Mouse (Mus musculus): ENCODE measurements around the gene Plce1. TPM values are rescaled to one million over a fixed set of nuclear protein-coding genes. Genes with fewer than 3 reads are reported as not detected.
"Not testable (repeated sequence)": the region's sequence is repeated elsewhere in the genome, so short reads cannot be mapped to it uniquely, and the experiment has no call there.

The Plce1 gene
- polyA plus RNA-seq, 1 experiment = 2.3 TPM

GRCm38 (mm10) chr19:38627075-38627768, 146.3 kb downstream of the Plce1 start:
- TF ChIP-seq CTCF (conservative IDR thresholded peaks at IDR 0.05; ENCODE audit: insufficient read depth, insufficient read length, low read depth, low read length) = no peak
- no peak for TF ChIP-seq POLR2A (IDR thresholded peaks at IDR 0.05; ENCODE audit: low read depth, low read length)
- WGBS = 61% methylated on average over 9 of the region's 9 CpGs
- H3K27ac ChIP-seq (ENCODE audit: insufficient read depth, low read depth, low read length) = no peak overlapping the region
- no peaks in the 10 kb centered on the region for H3K4me1 ChIP-seq (ENCODE audit: control insufficient read depth, insufficient read depth, low read length)
- DNase-seq = peak; percentile 14
- no peak overlapping the region for H3K4me3 ChIP-seq (ENCODE audit: insufficient read depth, low read depth, low read length)
- no peaks in the 10 kb centered on the region for H3K36me3 ChIP-seq (ENCODE audit: control insufficient read depth, insufficient read depth, low read length)
- H3K27me3 ChIP-seq (replicated peaks; ENCODE audit: control insufficient read depth, insufficient read depth, low read length) = no peaks in the 10 kb centered on the region

- Histone ChIP-seq H3K27me3 (replicated peaks; ENCODE audit: control insufficient read depth, insufficient read depth, low read length) (no peaks in the 10 kb centered on the region), H3K4me1 (ENCODE audit: control insufficient read depth, insufficient read depth, low read length) (no peaks in the 10 kb centered on the region), H3K4me3 (ENCODE audit: insufficient read depth, low read depth, low read length) (no peak overlapping the region), H3K27ac (ENCODE audit: insufficient read depth, low read depth, low read length) (no peak overlapping the region), H3K36me3 (ENCODE audit: control insufficient read depth, insufficient read depth, low read length) (no peaks in the 10 kb centered on the region)
- no peak for DNase-seq
- 63% methylated on average over 3 of the region's 3 CpGs for WGBS
- no peak for TF ChIP-seq POLR2A (IDR thresholded peaks at IDR 0.05; ENCODE audit: low read depth, low read length)
- TF ChIP-seq CTCF (conservative IDR thresholded peaks at IDR 0.05; ENCODE audit: insufficient read depth, insufficient read length, low read depth, low read length) = no peak
These were observed 151.3 kb downstream of the Plce1 start for GRCm38 (mm10) chr19:38632251-38632650.

GRCm38 (mm10) chr19:38633306-38633705, 152.4 kb downstream of the Plce1 start:
- no peak overlapping the region for H3K4me3 ChIP-seq (ENCODE audit: insufficient read depth, low read depth, low read length)
- H3K4me1 ChIP-seq (ENCODE audit: control insufficient read depth, insufficient read depth, low read length) = no peaks in the 10 kb centered on the region
- TF ChIP-seq CTCF (conservative IDR thresholded peaks at IDR 0.05; ENCODE audit: insufficient read depth, insufficient read length, low read depth, low read length) = no peak
- no peak for TF ChIP-seq POLR2A (IDR thresholded peaks at IDR 0.05; ENCODE audit: low read depth, low read length)
- H3K27me3 ChIP-seq (replicated peaks; ENCODE audit: control insufficient read depth, insufficient read depth, low read length) = no peaks in the 10 kb centered on the region
- H3K36me3 ChIP-seq (ENCODE audit: control insufficient read depth, insufficient read depth, low read length) = no peaks in the 10 kb centered on the region
- 65% methylated on average over 5 of the region's 5 CpGs for WGBS
- no peak for DNase-seq
- no peak overlapping the region for H3K27ac ChIP-seq (ENCODE audit: insufficient read depth, low read depth, low read length)

- no peak overlapping the region for H3K4me3 ChIP-seq (ENCODE audit: insufficient read depth, low read depth, low read length)
- no peaks in the 10 kb centered on the region for H3K36me3 ChIP-seq (ENCODE audit: control insufficient read depth, insufficient read depth, low read length)
- peak; percentile 6 for DNase-seq
- no peak overlapping the region for H3K27ac ChIP-seq (ENCODE audit: insufficient read depth, low read depth, low read length)
- WGBS = 77% methylated on average over 3 of the region's 3 CpGs
- no peaks in the 10 kb centered on the region for H3K27me3 ChIP-seq (replicated peaks; ENCODE audit: control insufficient read depth, insufficient read depth, low read length)
- no peak for TF ChIP-seq POLR2A (IDR thresholded peaks at IDR 0.05; ENCODE audit: low read depth, low read length)
- TF ChIP-seq CTCF (conservative IDR thresholded peaks at IDR 0.05; ENCODE audit: insufficient read depth, insufficient read length, low read depth, low read length) = no peak
- peaks cover 6% of the 10 kb centered on the region; the same call in 1 of the 2 replicates for H3K4me1 ChIP-seq (ENCODE audit: control insufficient read depth, insufficient read depth, low read length)
These were observed 158.1 kb downstream of the Plce1 start for GRCm38 (mm10) chr19:38639050-38639449.

GRCm38 (mm10) chr19:38639805-38640204, 158.9 kb downstream of the Plce1 start:
- no peaks in the 10 kb centered on the region for H3K27me3 ChIP-seq (replicated peaks; ENCODE audit: control insufficient read depth, insufficient read depth, low read length)
- peaks cover 6% of the 10 kb centered on the region for H3K4me1 ChIP-seq (ENCODE audit: control insufficient read depth, insufficient read depth, low read length)
- DNase-seq = peak; percentile 48
- H3K4me3 ChIP-seq (ENCODE audit: insufficient read depth, low read depth, low read length) = no peak overlapping the region
- H3K36me3 ChIP-seq (ENCODE audit: control insufficient read depth, insufficient read depth, low read length) = no peaks in the 10 kb centered on the region
- WGBS = 16% methylated on average over 3 of the region's 3 CpGs
- H3K27ac ChIP-seq (ENCODE audit: insufficient read depth, low read depth, low read length) = no peak overlapping the region
- TF ChIP-seq CTCF (conservative IDR thresholded peaks at IDR 0.05; ENCODE audit: insufficient read depth, insufficient read length, low read depth, low read length) = no peak
- TF ChIP-seq POLR2A (IDR thresholded peaks at IDR 0.05; ENCODE audit: low read depth, low read length) = no peak

- H3K4me3 ChIP-seq (ENCODE audit: insufficient read depth, low read depth, low read length); H3K27ac ChIP-seq (ENCODE audit: insufficient read depth, low read depth, low read length); DNase-seq; H3K4me1 ChIP-seq (ENCODE audit: control insufficient read depth, insufficient read depth, low read length); H3K36me3 ChIP-seq (ENCODE audit: control insufficient read depth, insufficient read depth, low read length); H3K27me3 ChIP-seq (replicated peaks; ENCODE audit: control insufficient read depth, insufficient read depth, low read length): not testable (repeated sequence)
- peak; percentile 33; the same call in 1 of the 2 replicates for TF ChIP-seq CTCF (conservative IDR thresholded peaks at IDR 0.05; ENCODE audit: insufficient read depth, insufficient read length, low read depth, low read length)
- WGBS = 67% methylated on average over 1 of the region's 1 CpGs
These were observed 161.6 kb downstream of the Plce1 start for GRCm38 (mm10) chr19:38642515-38642914.

- peak overlapping the region; percentile 75 for H3K27ac ChIP-seq (ENCODE audit: insufficient read depth, low read depth, low read length)
- peaks cover 1% of the 10 kb centered on the region; the same call in 1 of the 2 replicates for H3K4me1 ChIP-seq (ENCODE audit: control insufficient read depth, insufficient read depth, low read length)
- no peaks in the 10 kb centered on the region for H3K36me3 ChIP-seq (ENCODE audit: control insufficient read depth, insufficient read depth, low read length)
- 46% methylated on average over 6 of the region's 6 CpGs for WGBS
- H3K4me3 ChIP-seq (ENCODE audit: insufficient read depth, low read depth, low read length) = no peak overlapping the region
- no peaks in the 10 kb centered on the region for H3K27me3 ChIP-seq (replicated peaks; ENCODE audit: control insufficient read depth, insufficient read depth, low read length)
- DNase-seq = peak; percentile 43
- TF ChIP-seq POLR2A (IDR thresholded peaks at IDR 0.05; ENCODE audit: low read depth, low read length) (no peak), CTCF (conservative IDR thresholded peaks at IDR 0.05; ENCODE audit: insufficient read depth, insufficient read length, low read depth, low read length) (no peak)
These were observed 164.1 kb downstream of the Plce1 start for GRCm38 (mm10) chr19:38644871-38645595.

All from kidney, adult 2 months (tissue).